Comparison of ENCODE assay signal across 8 mouse cellular contexts in genomic region chr1:180175167-180175566, GRCm38 (mm10). TPM values are rescaled to one million over a fixed set of nuclear protein-coding genes. Genes with fewer than 3 reads are reported as not detected.
DNase-seq lines count a peak whose midpoint lies in the region; ATAC-seq and TF ChIP-seq lines count a peak whose summit lies in the region.

No protein-coding gene starts in this region.

- H3K4me3 ChIP-seq in kidney, postnatal 0 days (replicated peaks; ENCODE audit: low read depth, low read length), result no peak overlapping the region
- no peak overlapping the region for H3K4me3 ChIP-seq in kidney, embryonic 16.5 days (ENCODE audit: low read length)

- H3K9ac ChIP-seq in kidney, postnatal 0 days (ENCODE audit: low read depth, low read length), result no peak overlapping the region
- H3K9ac ChIP-seq in kidney, embryonic 16.5 days (replicated peaks; ENCODE audit: low read length), result no peak overlapping the region

- H3K27me3 ChIP-seq in kidney, postnatal 0 days (ENCODE audit: insufficient read depth, low read length), result no peaks in the 10 kb centered on the region
- H3K27me3 ChIP-seq in kidney, embryonic 16.5 days (ENCODE audit: insufficient read depth, low read length), result no peaks in the 10 kb centered on the region

- 0 out of 2 replicates have a peak, but pooled peaks cover 3% of the 10 kb centered on the region for H3K36me3 ChIP-seq in kidney, postnatal 0 days (ENCODE audit: insufficient read depth, low read length)
- no peaks in the 10 kb centered on the region for H3K36me3 ChIP-seq in kidney, embryonic 16.5 days (ENCODE audit: insufficient read depth, low read length)

- no peak for ATAC-seq in kidney, postnatal 0 days (replicated peaks; ENCODE audit: low FRiP score, low read depth)
- no peak; the same call in 1 of the 2 replicates for ATAC-seq in kidney, embryonic 16.5 days (ENCODE audit: low FRiP score, low TSS enrichment)
- peak; percentile 82 for ATAC-seq in megakaryocyte progenitor cell, adult 5-6 weeks (replicated peaks; ENCODE audit: poor library complexity)

- intact Hi-C loops in left cerebral cortex, postnatal 36 days (cut with DNase I), result loop anchor here (1.0 to 10.0 kb wide), 2 partner anchors 40 to 250 kb away; no protein-coding TSS in a partner anchor

- no peak overlapping the region for H3K4me2 ChIP-seq in kidney, postnatal 0 days (ENCODE audit: low read length)
- no peak overlapping the region for H3K4me2 ChIP-seq in kidney, embryonic 16.5 days (replicated peaks; ENCODE audit: low read depth, low read length)

- TF ChIP-seq CTCF in kidney, postnatal 0 days (IDR thresholded peaks at IDR 0.05; ENCODE audit: low read depth), result peak; percentile 82

- H3K9me3 ChIP-seq in kidney, postnatal 0 days (replicated peaks; ENCODE audit: low read length), result no peaks in the 10 kb centered on the region
- no peaks in the 10 kb centered on the region for H3K9me3 ChIP-seq in kidney, embryonic 16.5 days (ENCODE audit: low read length)

- WGBS in kidney, postnatal 0 days, result 31% methylated on average over 3 of the region's 3 CpGs
- 34% methylated on average over 3 of the region's 3 CpGs for WGBS in kidney, embryonic 16.5 days

- peak overlapping the region; percentile 64; the same call in 1 of the 2 replicates for H3K27ac ChIP-seq in kidney, postnatal 0 days
- no peak overlapping the region for H3K27ac ChIP-seq in kidney, embryonic 16.5 days (ENCODE audit: low read length)

- DNase-seq in kidney, postnatal 0 days (ENCODE audit: low spot score), result peak; percentile 82
- peak; percentile 56 for DNase-seq in ES-CJ7 (ENCODE audit: low read depth, low spot score)
- peak; percentile 28 for DNase-seq in c-Kit-positive CD71-positive TER-119-negative erythroid progenitor cells, embryonic 14.5 days (ENCODE audit: low read depth)
- no peak for DNase-seq in kidney, adult 11 months
- no peak for DNase-seq in left cerebral cortex, postnatal 36 days (ENCODE audit: low spot score in 2 of 2)
- DNase-seq in urinary bladder, postnatal 14 days (ENCODE audit: low spot score), result no peak

- no peaks in the 10 kb centered on the region for H3K4me1 ChIP-seq in kidney, postnatal 0 days (replicated peaks; ENCODE audit: insufficient read depth, low read length)
- 0 out of 2 replicates have a peak, but pooled peaks cover 7% of the 10 kb centered on the region for H3K4me1 ChIP-seq in kidney, embryonic 16.5 days (ENCODE audit: insufficient read depth, low read length)

RNA-seq across cellular contexts. Expression of gene Coq8a, which starts 24.2 kb away (rescaled TPM):
- 31.5 and 33.6 TPM in 2 replicates for polyA plus RNA-seq in kidney, postnatal 0 days (2015; fragmentation: Nextera tagmentation; extraction: Ambion mirVana)
- 17.7 and 21.8 TPM in 2 replicates for polyA plus RNA-seq in kidney, embryonic 16.5 days (2015; fragmentation: Nextera tagmentation; extraction: Ambion mirVana)
- total RNA-seq in megakaryocyte progenitor cell, adult 5-6 weeks (2015), result 1.3 and 2.6 TPM in 2 replicates
- total RNA-seq in megakaryocyte progenitor cell, adult 5-6 weeks (2017), result 7.2 and 8.9 TPM in 2 replicates
- total RNA-seq in left cerebral cortex, postnatal 36 days (2021), result 10 to 100 TPM; 40.5 to 58.9 TPM

Comparison
In these comparisons a context has a peak if more than half of its experiments do, and no peak if none do; other contexts are left out.
1. DNase-seq: peak in kidney, postnatal 0 days (single experiment), ES-CJ7 (single experiment) and c-Kit-positive CD71-positive TER-119-negative erythroid progenitor cells, embryonic 14.5 days (single experiment); none in kidney, adult 11 months (single experiment), left cerebral cortex, postnatal 36 days (0 of 2) and urinary bladder, postnatal 14 days (single experiment).
2. RNA of gene Coq8a, which starts 24.2 kb away (total RNA-seq): 40.5 to 58.9 TPM in left cerebral cortex, postnatal 36 days; 1.3 to 8.9 TPM in megakaryocyte progenitor cell, adult 5-6 weeks; every median in the first group is over 4 times any median in the second.